Mouse (Mus musculus) c-Kit-positive CD71-positive TER-119-negative erythroid progenitor cells, embryonic 14.5 days (primary cell): ENCODE results near the gene Cep19.

Source experiments
- DNase-seq: peaks from one replicate; pipeline ENCODE4 v3.0.0-alpha.2; 2013; ENCODE audit warnings: low read depth

Cep19 gene

DNA sequence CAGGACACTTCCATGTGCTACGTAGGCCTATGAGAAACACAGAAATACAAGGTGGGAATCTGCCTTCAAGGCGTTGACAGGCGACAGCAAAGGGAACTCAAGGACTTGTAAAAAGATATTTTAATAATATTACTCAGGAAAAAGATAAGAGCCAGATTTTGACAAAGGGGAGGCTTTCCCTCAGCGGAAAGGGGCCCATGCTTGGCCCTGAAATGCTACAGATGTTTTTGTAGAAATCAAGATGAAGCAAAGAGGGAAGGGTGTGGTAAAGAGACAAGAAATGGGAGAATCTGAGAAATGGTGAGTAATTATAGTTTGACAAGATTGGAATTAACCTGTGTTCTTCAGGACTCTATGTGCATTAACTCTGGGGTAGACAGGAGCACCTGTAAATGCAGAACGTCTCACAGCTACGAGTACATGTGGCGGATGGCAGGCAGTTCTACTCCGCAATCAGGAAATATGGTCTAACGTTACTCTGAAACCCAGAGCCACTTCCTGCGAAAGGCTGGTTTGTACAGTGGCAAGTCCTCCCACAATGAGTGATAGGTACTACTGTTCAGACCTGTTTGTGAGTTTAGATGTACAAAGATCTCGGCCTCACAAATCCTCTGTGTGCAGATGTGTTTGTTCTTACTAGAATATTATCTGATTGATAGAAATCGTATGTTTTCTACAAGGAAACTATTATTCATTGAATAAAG lies 7.9 kb downstream of the Cep19 start:
- DNase-seq = no peak

DNA sequence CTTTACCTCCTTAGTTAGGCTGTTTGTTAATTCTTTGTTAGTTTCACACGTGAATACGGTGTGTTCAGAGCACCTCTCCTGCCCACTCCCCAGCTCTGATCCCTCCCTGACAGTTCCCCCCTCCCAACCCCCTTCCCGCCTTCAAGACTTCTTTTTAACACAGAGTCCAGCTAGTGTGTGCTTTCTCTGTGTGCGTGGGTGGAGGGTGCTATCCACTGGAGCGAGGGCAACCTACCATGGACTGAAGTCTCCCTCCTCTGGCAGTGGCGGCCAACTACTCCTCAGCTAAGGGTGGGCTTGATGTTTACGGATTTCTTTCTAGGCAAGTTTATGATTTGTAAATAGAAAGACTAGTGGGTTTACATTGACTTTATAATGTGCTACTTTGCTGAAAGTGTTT lies 8.6 kb downstream of the Cep19 start:
- no peak for DNase-seq

DNA sequence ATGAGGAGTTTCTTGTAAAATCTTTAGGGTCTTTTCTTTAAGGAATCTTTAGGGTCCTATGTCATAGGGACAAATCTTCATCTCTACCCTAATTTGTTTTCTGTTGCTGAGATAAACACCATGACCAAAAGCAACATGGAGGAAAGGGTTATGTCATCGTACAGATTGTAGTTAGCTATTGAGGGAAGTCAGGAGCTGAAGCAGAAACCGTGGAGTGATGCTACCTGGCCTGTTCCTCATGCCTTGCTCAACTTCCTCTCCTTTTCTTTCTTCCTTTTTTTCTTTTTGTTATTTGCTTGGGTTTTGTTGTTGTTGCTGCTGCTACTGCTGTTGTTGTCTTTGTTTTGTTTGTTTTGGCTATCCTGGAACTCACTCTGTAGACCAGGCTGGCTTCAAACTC lies 9.0 kb downstream of the Cep19 start:
- no peak for DNase-seq

DNA sequence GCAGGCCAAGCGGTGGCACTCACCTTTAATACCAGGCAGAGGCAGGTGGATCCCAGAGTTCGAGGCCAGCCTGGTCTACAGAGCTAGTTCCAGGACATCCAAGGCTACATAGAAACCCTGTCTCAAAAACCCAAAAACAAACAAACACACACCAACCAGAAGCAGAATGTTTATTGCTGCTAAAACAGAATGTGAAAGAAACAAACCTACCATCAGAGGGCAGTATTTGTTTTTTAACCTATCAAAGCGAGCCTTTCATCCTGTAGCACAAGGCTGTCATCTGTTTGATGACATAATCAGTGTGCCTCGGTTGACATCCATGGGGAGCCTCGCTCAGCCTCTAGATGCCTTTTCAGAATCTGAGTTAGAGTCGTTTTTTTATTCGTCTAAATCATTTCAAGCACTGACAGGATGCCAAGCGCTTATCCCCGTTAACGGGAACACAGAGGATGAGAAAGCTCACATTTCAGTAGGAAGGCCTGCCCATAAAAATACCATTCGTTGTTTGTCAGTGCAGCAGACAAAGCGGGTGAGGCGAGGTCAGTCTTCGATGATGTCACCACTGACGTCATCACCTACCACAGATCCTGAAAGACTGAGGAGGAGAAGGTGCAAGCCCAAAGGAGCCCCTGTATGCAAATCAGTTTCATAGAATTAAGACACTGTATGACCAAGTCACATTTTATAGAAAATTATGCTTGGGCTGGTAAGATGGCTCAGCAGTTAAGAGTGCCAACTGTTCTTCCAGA lies 11.5 kb downstream of the Cep19 start:
- no peak for DNase-seq

DNA sequence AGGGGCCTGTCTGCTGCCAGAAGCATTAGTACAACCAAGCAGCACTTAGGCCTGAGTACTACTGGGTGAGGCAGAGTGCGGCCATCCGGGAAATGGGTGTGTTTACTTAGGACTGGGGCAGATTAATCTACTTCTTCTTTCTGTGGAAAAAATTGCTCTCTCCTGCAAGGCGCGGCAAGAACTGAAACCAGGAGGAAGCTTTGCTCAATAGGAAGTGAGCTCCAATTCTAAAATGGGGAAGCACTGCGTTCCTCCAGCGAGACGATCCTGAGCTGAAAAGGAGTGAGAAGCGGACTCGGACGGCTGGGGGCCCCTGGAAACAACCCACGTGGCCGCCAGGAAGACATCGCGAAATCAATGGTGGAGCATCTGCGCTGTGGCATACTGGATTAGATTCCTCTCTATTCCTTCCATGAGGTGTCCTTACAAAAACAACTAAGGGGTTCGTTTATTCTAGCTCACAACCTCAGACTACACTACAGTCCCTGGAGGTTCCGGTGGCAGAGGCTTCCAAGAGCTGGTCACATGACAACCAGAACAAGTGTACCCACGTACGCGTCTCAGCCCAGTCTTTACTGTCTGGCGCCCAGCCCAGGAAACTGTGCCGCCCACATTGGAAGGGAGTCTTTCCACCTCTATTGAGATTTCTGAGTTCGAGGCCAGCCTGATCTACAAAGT lies 14.1 kb downstream of the Cep19 start:
- no peak for DNase-seq

DNA sequence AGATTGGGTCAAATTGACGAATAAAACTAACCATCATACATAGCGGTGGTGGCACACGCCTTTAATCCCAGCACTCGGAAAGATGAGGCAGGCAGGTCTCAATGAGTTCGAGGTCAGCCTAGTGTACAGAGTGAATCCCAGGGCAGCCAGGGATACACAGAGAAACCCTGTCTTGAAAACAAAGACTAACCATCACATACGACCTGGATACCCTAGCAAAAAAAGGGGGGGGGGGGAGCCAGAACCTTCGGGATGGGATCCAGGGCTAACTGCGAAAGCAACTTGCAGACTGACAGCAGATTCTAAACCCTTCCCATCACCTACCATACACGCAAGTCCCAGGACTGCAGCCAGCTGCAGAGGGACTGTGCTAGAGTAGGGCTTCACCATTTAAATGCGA lies 14.8 kb downstream of the Cep19 start:
- no peak for DNase-seq

DNA sequence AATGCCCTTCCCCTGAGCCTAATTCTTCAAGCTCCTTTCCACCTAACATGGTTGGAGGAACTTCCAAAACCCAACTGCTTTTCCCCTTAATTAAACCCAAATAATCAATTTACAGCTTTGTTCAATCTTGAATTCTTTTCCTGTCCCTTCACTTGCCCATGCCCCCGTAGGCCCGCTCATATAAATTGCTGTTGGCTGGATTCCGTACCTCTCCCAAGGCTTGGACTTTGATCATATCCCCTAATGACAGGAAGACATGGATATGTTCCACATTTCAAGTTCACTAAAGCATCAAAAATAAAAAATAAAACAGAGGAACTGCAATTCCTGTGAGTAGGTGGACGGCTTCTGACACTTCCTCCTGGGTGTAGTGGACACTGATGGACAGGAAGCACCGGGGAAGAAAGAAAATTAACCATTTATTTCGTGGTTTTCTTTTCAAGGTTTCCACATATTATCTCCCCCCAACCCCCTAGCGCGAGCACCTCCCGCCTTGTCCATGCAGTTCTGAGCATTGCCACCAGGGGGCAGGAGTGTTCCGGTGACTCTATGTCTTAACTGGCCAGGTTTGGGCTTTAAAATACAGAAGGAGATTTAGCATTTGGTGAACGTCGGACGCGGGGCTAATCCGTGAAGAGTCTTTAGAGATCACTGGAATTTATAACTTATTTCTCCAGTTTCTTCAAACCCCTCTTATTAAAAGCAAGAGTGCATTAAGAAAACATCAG lies 15.5 kb downstream of the Cep19 start:
- peak; percentile 76 for DNase-seq

DNA sequence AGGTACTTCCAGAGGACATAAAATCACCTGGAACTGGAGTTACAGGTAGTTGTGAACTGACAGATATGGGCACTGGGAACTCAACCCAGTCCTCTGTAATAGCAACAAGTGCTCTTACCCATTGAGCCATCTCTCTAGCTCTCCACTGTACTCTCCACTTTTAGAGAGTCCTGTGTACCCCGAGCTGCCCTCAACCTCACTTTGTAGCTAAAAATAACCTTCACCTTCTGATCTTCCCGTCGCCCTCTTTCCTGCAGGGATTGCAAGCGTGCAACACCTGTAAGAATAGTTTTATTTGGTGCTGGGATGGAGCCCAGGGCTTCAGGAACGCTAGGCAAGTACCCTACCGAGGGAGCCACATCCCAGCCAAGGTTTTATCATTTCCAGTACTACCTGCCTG lies 16.2 kb downstream of the Cep19 start:
- DNase-seq = no peak

DNA sequence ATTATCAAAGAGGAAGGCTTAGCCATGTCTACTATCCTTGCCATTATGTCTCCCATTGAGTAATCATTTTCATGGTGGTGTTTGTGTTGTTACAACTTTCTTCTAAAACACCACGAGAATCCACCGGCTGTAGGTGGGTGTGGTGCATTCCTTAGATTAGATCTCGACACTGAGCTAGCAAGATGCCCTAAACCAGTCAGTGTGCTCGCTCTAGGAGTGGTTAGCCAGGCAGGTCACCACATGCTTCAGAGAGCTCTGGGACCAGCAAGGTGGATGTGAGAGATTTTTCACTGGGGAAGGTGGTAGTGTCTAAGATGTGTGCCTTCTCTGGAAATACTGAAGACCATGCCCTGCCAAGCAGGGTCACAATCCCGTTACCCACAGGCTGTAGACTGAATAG lies 16.6 kb downstream of the Cep19 start:
- no peak for DNase-seq

DNA sequence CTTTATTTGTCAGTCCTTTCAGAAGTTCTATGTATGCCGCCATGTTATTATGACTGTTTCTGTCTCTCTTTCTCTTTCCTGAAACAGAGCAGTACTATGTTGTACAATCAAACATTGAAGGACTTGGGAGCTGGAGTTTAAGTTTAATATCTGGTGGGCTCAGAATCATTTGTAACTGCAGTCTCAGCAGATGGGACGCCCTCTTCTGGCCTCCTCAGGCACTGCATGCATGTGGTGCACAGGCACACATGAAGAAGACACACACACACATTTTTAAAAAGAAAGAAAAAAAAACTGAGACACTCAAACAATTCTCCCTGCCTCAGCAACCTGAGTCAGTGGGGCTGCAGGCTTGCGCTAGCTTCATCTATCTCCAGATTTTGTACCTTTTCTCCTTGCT lies 20.9 kb downstream of the Cep19 start:
- no peak for DNase-seq

DNA sequence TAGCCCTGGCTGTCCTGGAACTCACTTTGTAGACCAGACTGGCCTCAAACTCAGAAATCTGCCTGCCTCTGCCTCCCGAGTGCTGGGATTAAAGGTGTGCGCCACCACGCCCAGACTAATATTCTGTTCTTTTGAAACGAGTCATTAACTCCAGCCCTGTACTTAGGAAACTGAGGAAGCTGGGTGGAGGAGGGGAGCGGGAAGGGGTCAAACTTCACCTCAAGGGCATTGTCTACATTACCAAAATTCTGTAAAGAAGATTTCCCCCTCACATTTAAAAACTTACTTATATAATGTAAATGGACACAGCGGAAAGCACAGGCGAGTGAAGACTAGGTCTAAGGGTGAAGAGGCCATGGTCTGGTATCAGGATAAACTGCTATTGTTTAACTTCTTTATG lies 24.4 kb downstream of the Cep19 start:
- no peak for DNase-seq

DNA sequence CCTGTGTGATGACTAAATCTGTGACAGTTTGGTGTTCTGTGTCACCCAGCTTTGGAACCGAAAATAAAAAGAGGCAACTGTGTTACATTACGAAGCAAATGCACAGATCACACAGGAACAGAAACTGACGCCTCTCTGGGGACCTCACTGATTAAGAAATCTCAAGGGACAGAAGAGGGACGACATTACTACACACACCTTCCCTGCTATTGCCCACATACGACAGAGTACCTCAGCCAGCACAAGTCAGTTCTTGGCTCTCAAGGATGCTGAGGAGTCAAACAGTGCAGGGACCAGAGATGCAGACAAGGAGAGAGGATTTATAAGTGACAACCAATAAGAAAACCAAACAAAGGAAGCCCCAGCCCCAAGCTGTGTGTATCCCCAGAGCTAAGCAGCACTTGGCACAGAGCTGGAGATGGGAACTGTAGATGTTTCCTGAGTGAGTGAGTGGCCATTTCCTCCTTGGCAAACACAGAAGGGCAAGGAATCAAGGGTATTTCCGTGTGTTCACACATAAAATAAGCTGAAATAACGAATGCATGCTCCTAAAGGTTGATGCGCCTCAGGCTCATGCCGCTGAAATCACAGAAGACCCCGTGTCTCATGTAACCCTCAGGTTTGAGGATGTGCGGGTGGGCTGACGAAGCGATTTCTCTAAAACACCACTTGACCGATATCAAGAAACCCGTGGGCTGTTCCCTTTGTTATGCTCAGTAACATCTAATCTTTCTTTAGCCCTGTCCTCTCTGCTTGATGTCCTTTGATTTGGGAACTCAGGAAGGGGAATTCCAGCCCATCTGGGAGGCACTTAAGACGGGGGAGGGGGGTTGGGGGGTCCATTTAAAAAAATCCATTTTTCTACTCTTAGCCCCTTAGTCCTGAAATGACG lies 25.1 kb downstream of the Cep19 start:
- DNase-seq = no peak

DNA sequence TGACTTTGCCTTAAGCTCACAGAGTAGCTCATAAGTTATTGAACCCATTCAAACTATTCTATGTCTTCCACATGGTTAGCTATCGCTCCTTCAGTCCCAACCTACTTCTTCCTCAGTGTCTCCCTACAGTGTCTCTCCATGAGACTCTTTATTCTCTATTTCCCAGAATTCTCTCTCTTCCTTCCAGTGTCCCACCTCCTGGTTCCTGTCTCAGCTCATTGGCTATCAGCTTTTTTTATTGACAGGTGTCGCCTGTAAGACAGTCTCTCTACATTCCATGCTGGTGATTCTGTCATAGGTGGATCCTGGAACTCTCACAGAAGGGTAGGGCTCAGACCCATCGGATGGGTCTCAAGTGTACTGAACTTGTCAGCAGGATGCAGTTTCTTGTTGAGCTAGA lies 25.8 kb downstream of the Cep19 start:
- DNase-seq = no peak

DNA sequence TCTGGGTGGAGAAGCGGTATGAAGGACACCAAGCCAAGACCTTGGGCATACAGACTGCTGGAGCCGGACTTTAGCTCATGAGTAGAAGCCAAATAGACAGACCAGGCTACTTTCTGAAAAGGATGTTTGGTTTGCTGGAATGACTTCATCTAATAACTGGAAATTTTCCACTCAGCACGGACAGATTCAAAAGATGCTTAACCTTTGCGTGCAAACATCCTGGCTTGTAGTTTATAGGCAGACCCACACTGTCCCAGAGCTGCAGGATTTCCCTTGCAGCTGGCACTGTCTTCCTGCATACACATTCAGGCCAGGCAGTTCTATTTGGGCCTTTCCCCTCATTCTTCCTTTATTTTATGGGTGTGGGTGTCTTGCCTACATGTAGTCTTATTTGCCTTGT lies 27.4 kb downstream of the Cep19 start:
- DNase-seq = no peak

DNA sequence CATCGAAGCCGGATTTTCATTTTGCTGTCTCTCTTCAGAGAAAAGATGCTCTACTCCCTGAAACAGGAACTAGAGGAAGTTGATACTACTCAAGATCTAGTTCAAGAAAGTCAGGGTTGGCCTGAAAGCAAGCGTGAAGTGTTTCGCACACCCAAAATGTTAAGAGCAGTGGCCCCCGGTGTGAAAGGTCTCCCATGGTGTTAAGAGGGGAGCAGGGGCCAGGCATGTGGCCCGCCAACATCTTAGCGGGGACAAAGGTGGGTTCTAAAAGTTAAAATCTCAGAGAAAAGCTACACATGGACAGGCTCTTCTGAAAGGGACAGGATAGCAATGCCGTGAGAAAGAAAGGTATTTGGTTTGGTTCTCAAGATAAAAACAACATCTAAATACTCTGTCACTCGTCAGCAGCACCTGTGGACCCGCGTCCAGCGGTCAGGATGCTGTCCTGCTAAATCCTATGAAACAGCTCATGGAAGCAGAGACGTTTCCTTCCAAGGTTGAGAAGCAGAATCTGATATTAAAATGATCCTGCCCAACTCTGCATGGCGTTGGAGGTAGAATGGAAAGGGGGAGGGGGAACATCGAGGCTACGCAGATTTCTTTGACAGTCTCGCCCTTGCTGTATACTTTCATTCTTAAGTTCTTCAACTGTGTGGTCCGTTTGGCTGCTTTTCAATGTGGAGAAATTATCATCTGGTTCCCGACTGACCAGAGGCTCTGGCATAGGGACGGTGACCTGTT lies 30.0 kb downstream of the Cep19 start:
- no peak for DNase-seq

DNA sequence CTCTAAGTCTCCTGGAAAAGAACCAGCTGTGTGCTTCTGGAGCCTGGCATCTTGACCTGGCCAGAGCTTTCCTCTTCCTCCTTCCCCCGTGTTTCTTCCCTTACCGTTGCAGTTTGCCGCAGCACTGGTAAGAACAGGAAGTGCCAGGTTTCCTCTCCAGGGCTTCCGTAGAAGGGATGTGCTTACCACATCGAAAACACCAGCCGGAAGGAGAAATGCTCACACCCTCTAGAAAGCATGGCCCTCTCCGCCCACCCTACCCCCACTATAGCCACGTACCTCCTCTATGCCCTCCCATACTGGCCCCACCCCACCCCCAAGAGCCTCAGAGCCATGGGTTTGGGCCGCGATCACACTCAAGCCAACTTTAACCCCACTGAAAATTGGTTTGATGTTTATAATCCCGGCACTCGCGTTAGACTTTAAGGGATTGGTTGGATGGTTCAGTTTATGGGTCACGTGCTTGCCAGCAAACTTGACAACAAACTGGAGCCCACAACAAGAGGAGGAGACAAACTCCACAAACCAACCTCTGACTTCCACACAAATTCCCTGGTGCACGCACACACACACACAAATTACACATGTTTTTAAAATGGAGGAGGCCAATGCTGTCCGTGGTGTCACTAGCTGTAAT lies 30.7 kb downstream of the Cep19 start:
- DNase-seq = no peak

DNA sequence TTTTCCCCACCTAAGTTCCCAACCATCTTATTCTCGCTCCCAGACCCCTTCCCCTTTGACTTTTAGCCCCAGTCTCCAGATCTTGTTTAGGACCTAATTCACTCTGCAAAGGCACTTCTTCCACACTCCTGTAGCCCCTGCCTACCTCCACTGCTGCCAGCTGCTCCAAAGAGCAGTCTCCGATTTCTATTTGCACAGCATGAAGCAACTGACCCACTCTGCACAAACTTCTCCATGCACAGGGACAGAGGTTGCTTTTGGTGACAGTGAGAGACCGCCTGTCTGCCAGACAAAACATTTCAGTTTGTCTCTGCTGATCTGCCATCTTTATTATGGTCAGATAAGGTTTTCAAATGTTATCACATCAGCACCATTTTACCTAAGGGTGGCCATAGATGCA lies 33.5 kb downstream of the Cep19 start:
- DNase-seq = no peak

DNA sequence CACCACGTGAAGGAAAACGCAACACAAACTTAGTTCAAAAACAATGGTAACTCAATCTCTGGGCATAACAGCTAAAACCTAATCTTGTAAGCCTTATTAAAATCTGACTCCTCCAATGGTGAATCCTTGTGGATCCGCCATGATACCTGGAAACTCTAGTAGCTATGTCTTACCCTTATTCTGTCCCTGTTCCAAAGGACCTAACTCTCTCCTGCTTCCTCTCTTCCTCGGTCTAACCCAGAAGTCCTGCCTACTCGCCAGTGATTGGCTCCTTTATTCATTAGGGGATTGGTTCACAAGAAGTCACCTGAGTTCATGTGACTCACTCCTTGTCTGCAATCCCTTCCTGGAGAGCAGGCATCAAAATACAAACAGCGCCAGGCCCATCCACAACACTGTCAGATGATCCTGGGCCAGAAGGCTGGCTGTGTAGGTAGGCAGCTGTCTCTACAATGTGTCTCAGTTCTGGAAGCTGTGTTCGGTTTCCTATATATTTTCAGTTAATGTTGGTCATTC lies 36.3 kb downstream of the Cep19 start:
- no peak for DNase-seq

DNA sequence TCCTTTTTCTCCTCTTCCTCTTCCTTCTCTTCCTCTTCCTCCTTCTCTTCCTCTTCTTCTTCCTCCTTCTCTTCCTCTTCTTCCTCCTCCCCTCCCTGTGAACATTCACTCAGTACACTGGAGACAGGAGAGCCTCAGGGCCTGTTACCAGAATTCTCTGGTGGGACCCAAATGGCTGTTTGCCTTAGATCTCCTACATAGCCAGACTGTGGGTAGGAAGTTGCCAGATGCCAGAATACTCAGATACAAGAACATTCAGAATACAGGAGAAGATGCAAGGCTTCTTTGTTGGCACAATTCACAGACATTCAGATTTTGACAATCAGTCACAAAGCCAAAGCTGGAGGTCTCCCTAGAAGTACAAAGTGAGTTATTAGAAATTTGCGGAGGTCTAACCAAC lies 39.4 kb downstream of the Cep19 start:
- no peak for DNase-seq

DNA sequence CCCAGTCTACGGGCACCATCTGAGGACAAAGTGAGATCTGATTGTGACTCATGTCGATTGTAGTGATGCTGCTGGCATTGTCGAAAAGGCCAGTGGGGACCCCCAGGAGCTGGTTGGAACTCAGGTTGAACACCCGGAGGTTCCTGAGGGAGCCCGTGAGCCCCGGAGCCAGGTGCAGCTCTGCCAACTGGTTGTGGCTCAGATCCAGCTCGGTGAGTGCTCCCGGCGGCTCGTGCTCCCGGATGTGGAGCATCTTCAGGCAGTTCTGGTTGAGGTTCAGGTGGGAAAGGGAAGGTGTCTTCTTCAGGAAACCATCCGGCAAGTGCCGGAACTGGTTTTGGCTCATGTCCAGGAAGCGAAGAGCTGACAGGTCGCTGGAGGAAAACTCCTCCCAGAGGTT lies 44.2 kb downstream of the Cep19 start:
- no peak for DNase-seq
